Mouse (Mus musculus) megakaryocyte, embryonic 14.5 days (primary cell): ENCODE measurements around the gene Akap10. TPM values are rescaled to one million over a fixed set of nuclear protein-coding genes. Genes with fewer than 3 reads are reported as not detected.
"Not testable (repeated sequence)": the region's sequence is repeated elsewhere in the genome, so short reads cannot be mapped to it uniquely, and the experiment has no call there.

Experiments used
- H3K27me3 ChIP-seq: replicated peaks from 2 replicates; pipeline ENCODE3; 2012; ENCODE audit warnings: inconsistent platforms
- H3K36me3 ChIP-seq: replicated peaks from 2 replicates; pipeline ENCODE3; 2012; ENCODE audit warnings: low read length, inconsistent platforms, mixed read lengths
- H3K4me1 ChIP-seq: 2 replicates; pipeline ENCODE4 v1.6.1; 2012; ENCODE audit warnings: inconsistent platforms
- H3K4me3 ChIP-seq: replicated peaks from 2 replicates; pipeline ENCODE3; 2012; ENCODE audit warnings: moderate library complexity, mild to moderate bottlenecking, inconsistent platforms
- H3K9me3 ChIP-seq: 2 replicates; pipeline ENCODE4 v1.6.1; 2012; ENCODE audit warnings: inconsistent platforms
- FLI1 ChIP-seq: IDR thresholded peaks from 2 replicates; pipeline ENCODE4 v1.6.1; 2012; ENCODE audit warnings: low read length, inconsistent platforms, mixed read lengths
- GATA1 ChIP-seq: IDR thresholded peaks from 3 replicates; pipeline ENCODE4 v1.6.1; 2012; ENCODE audit warnings: mixed read lengths, low read length, inconsistent platforms, borderline replicate concordance
- polyA plus RNA-seq: library from polyadenylated mRNA; stranded (reverse); fragments of >175 nt; gene quantifications from 2 replicates; pipeline ENCODE4 v1.2.3, GENCODE M21; 2012; ENCODE audit warnings: low replicate concordance; ENCODE audit not compliant: insufficient read depth

Gene Akap10
- polyA plus RNA-seq, 1 experiment = 6.6 TPM

GRCm38 (mm10) chr11:61960096-61960495 is 30.0 kb upstream of the Akap10 start:
- TF ChIP-seq FLI1 (no peak), GATA1 (no peak)
- H3K27me3 ChIP-seq = peaks cover 8% of the 10 kb centered on the region
- H3K36me3 ChIP-seq = no peaks in the 10 kb centered on the region
- no peaks in the 10 kb centered on the region for H3K9me3 ChIP-seq
- no peak overlapping the region for H3K4me3 ChIP-seq
- H3K4me1 ChIP-seq = peaks cover 55% of the 10 kb centered on the region

DNA sequence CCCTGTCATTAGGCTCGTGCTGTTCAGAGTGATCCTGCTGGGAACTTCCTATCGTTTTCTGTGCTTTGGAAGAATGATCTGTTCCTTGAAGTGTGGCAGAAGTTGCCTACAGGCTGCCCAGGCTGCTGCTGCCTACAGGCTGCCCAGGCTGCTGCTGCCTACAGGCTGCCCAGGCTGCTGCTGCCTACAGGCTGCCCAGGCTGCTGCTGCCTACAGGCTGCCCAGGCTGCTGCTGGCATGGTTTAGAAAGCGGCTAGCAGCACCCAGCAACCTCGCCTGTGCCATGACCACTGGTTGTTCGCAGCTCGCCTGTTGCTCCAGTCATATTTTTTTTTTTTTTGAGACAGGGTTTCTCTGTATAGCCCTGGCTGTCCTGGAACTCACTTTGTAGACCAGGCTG is 28.7 kb upstream of the Akap10 start:
- H3K36me3 ChIP-seq, H3K4me3 ChIP-seq, H3K9me3 ChIP-seq: not testable (repeated sequence)
- Histone ChIP-seq H3K4me1 (peaks cover 45% of the 10 kb centered on the region), H3K27me3 (peaks cover 11% of the 10 kb centered on the region)

DNA sequence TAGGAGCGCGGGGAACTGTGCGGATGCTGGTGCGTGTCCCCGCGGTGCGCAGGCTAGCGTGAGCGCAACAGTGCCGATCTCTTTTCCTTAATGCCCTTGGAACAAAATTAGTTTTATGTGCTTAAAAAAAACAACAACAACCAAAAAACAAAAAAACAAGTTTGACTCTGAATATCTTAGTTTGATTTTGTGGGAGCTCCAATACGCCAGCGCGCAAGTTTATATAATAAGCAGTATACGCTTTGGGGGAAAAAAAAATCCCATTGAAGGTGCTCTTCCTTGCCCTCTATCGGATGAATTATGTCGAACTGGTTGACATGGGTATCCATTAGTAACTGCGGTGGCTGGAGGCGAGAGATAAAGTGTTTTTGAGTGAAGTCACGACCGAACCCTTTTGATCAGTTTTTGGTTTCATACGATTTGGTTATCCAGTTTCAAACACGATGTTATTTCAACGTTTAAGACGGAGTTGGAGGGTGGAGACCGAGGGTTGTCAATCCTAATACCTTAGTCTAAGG is 27.3 kb upstream of the Akap10 start:
- H3K36me3 ChIP-seq = no peaks in the 10 kb centered on the region
- H3K9me3 ChIP-seq = no peaks in the 10 kb centered on the region
- peaks cover 36% of the 10 kb centered on the region for H3K4me1 ChIP-seq
- TF ChIP-seq GATA1 = no peak
- TF ChIP-seq FLI1 = no peak
- H3K27me3 ChIP-seq = peaks cover 11% of the 10 kb centered on the region
- H3K4me3 ChIP-seq = peak overlapping the region; percentile 96

GRCm38 (mm10) chr11:61956572-61957295 is 26.7 kb upstream of the Akap10 start, which contains the start of gene Specc1:
Gene Specc1, plus strand, starts transcription at chr11:61956763.
- Histone ChIP-seq H3K27me3 (peaks cover 11% of the 10 kb centered on the region), H3K9me3 (no peaks in the 10 kb centered on the region), H3K4me1 (peaks cover 34% of the 10 kb centered on the region), H3K36me3 (no peaks in the 10 kb centered on the region), H3K4me3 (peak within 1 kb of the TSS; percentile 96)
- TF ChIP-seq FLI1 (no peak), GATA1 (no peak)

DNA sequence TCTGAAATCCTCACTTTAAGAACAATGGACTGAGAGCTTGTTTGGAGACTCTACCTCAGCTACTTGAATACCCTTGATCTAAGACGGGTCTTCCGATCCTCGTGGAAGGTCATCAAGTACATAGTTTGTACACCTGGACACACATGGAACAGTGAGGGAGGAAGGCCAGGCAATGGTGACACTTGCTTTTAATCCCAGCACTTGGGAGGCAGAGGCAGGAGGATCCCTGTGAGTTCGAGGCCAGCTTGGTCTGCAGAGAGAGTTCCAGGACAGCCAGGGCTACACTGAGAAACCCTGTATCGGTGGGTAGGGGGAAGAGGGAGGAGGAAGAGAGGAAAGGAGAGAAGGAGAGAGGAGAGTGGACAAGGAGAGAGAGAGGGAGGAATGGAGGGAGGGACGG is 25.9 kb upstream of the Akap10 start:
- no peak overlapping the region for H3K4me3 ChIP-seq
- H3K36me3 ChIP-seq = no peaks in the 10 kb centered on the region
- TF ChIP-seq GATA1 (no peak), FLI1 (no peak)
- no peaks in the 10 kb centered on the region for H3K9me3 ChIP-seq
- peaks cover 11% of the 10 kb centered on the region for H3K27me3 ChIP-seq
- H3K4me1 ChIP-seq = peaks cover 37% of the 10 kb centered on the region

DNA sequence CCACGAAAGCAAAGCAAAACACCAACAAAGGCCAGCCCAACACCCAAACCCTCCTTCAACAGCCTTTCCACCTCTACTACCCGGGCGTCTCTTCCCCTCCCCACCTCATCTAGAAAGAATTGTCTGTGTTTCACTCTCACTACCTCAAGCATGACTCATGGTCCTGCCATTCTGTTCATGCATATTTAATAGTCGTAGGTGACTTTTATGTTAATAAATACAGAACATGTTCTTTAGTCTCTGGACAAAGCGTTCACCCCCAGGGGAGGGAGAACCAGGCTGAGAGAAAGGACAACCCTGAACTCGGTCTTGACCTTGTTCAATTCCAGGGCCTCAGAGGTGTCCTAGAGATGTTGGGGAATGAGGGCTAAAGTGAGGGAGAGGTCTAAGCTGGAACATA is 25.1 kb upstream of the Akap10 start:
- TF ChIP-seq FLI1 = no peak
- TF ChIP-seq GATA1 = no peak
- Histone ChIP-seq H3K27me3 (peaks cover 11% of the 10 kb centered on the region), H3K36me3 (no peaks in the 10 kb centered on the region), H3K4me3 (no peak overlapping the region), H3K9me3 (no peaks in the 10 kb centered on the region), H3K4me1 (peaks cover 45% of the 10 kb centered on the region)

DNA sequence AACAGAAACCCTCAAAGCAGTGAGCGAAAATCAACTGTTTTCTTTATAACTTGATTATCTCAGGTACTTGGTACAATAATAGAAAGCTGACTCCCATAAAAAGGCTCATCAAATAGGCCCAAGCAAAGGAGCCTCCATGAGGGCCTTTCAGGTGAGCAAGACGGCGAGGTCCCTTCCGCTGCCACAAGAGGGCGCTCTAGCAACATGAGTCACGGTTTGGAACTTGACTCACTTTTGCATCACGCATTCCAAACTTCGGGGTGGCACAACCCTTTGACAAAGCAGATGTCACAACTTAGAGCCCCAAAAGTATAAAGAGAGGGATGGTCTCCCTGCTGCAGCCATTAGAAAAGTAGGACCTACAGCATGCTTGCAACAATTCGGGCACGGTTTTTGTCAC is 20.6 kb upstream of the Akap10 start:
- Histone ChIP-seq H3K4me3 (no peak overlapping the region), H3K36me3 (no peaks in the 10 kb centered on the region), H3K27me3 (peaks cover 2% of the 10 kb centered on the region), H3K4me1 (peaks cover 41% of the 10 kb centered on the region), H3K9me3 (no peaks in the 10 kb centered on the region)
- no peak for TF ChIP-seq FLI1
- TF ChIP-seq GATA1 = no peak

GRCm38 (mm10) chr11:61949315-61949714 is 19.3 kb upstream of the Akap10 start:
- peaks cover 48% of the 10 kb centered on the region for H3K4me1 ChIP-seq
- no peak overlapping the region for H3K4me3 ChIP-seq
- H3K27me3 ChIP-seq = peaks cover 2% of the 10 kb centered on the region
- H3K9me3 ChIP-seq = no peaks in the 10 kb centered on the region
- TF ChIP-seq FLI1 (no peak), GATA1 (no peak)
- no peaks in the 10 kb centered on the region for H3K36me3 ChIP-seq

DNA sequence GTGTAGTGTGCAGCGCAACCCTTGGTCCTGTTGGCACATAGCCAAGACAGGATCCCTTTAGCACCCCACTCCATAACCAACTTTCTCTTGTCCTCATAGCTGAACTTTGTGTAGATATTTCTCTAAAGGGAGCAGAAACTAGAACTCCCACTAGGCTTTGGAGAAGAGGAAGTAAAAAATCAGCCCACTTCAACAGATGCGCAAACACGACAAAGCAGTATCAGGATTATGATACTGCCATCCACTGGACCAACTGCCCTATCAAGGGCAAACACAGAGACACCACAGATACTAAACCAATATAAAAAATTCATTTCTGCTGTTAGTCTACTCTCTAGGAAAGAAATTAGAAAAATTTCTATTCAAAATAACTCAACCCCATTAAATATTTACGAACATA is 16.6 kb upstream of the Akap10 start:
- Histone ChIP-seq H3K4me3 (no peak overlapping the region), H3K27me3 (no peaks in the 10 kb centered on the region), H3K4me1 (peaks cover 60% of the 10 kb centered on the region), H3K36me3 (no peaks in the 10 kb centered on the region), H3K9me3 (no peaks in the 10 kb centered on the region; the same call in 1 of the 2 replicates)
- TF ChIP-seq GATA1 = no peak
- TF ChIP-seq FLI1 = no peak

- no peaks in the 10 kb centered on the region for H3K27me3 ChIP-seq
- no peaks in the 10 kb centered on the region; the same call in 1 of the 2 replicates for H3K9me3 ChIP-seq
- no peak for TF ChIP-seq FLI1
- TF ChIP-seq GATA1 = no peak
- H3K4me3 ChIP-seq = no peak overlapping the region
- peaks cover 46% of the 10 kb centered on the region for H3K4me1 ChIP-seq
- H3K36me3 ChIP-seq = no peaks in the 10 kb centered on the region
Measured at GRCm38 (mm10) chr11:61944417-61944816, 14.4 kb upstream of the Akap10 start.

- Histone ChIP-seq H3K36me3 (no peaks in the 10 kb centered on the region), H3K4me1 (peaks cover 42% of the 10 kb centered on the region), H3K9me3 (no peaks in the 10 kb centered on the region; the same call in 1 of the 2 replicates), H3K4me3 (no peak overlapping the region), H3K27me3 (no peaks in the 10 kb centered on the region)
- TF ChIP-seq GATA1 = no peak
- no peak for TF ChIP-seq FLI1
Measured at GRCm38 (mm10) chr11:61942903-61943302, 12.9 kb upstream of the Akap10 start.
